Mouse (Mus musculus) MEL (cell line): ENCODE results near the gene Hist4h4.

ENCODE experiments used
- CHD2 ChIP-seq: IDR thresholded peaks from 2 replicates; pipeline ENCODE4 v1.6.1; 2011; ENCODE audit warnings: low read length, improper control_type of control experiment
- CTCF ChIP-seq, 3 experiments: IDR thresholded peaks in 2 of 3; conservative IDR thresholded peaks in 1 of 3; 2 replicates each; pipeline ENCODE4 v1.5.1; 2011 to 2012; ENCODE audit warnings: low read length in 3 of 3, low read depth in 2 of 3, mild to moderate bottlenecking in 2 of 3, improper control_type of control experiment in 1 of 3, inconsistent platforms in 1 of 3, mixed read lengths in 1 of 3, moderate library complexity in 1 of 3; ENCODE audit not compliant: control insufficient read depth in 1 of 3, insufficient read depth in 1 of 3, poor library complexity in 1 of 3, severe bottlenecking in 1 of 3
- EP300 ChIP-seq, 2 experiments: IDR thresholded peaks; 2 replicates each; pipeline ENCODE4 v1.6.1; 2011; ENCODE audit warnings: improper control_type of control experiment in 2 of 2, low read length in 2 of 2, low read depth in 1 of 2, mild to moderate bottlenecking in 1 of 2
- GATA1 ChIP-seq: IDR thresholded peaks from 2 replicates; pipeline ENCODE4 v1.6.1; 2011; ENCODE audit warnings: low read depth, low read length, improper control_type of control experiment
- MAX ChIP-seq: IDR thresholded peaks from 2 replicates; pipeline ENCODE4 v1.6.1; 2011; ENCODE audit warnings: low read length, improper control_type of control experiment
- POLR2A ChIP-seq, 2 experiments: IDR thresholded peaks; 2 replicates each; pipeline ENCODE4 v1.6.1; 2011 to 2012; ENCODE audit warnings: low read length in 2 of 2, mild to moderate bottlenecking in 2 of 2, control low read depth in 1 of 2, improper control_type of control experiment in 1 of 2, low read depth in 1 of 2, moderate library complexity in 1 of 2; ENCODE audit not compliant: control insufficient read depth in 1 of 2, insufficient read depth in 1 of 2, poor library complexity in 1 of 2
- SIN3A ChIP-seq: IDR thresholded peaks from 2 replicates; pipeline ENCODE4 v1.6.1; 2012; ENCODE audit warnings: low read length, improper control_type of control experiment, inconsistent platforms
- USF1 ChIP-seq: IDR thresholded peaks from 2 replicates; pipeline ENCODE4 v1.6.1; 2014; ENCODE audit warnings: low read depth, mild to moderate bottlenecking, inconsistent platforms, low read length, improper control_type of control experiment, moderate library complexity

- TF ChIP-seq EP300 (IDR thresholded peaks at IDR 0.05; ENCODE audit: low read depth in 1 of 2, low read length in 2 of 2) (no peak), SIN3A (no peak), POLR2A (IDR thresholded peaks at IDR 0.05; ENCODE audit: control insufficient read depth in 1 of 2, insufficient read depth in 1 of 2, low read depth in 1 of 2, low read length in 2 of 2, poor library complexity in 1 of 2) (no peak), CHD2 (no peak), CTCF (IDR thresholded peaks at IDR 0.05 in 2 of 3, conservative IDR thresholded peaks at IDR 0.05 in 1 of 3; ENCODE audit: control insufficient read depth in 1 of 3, insufficient read depth in 1 of 3, low read depth in 2 of 3, low read length in 3 of 3, poor library complexity in 1 of 3, severe bottlenecking in 1 of 3) (no peak), GATA1 (no peak), USF1 (no peak), MAX (no peak)
Observed at GRCm38 (mm10) chr6:136815381-136815780, 11.2 kb upstream of the Hist4h4 start.
